Mouse (Mus musculus): ENCODE results near the gene Pramef12. TPM values are rescaled to one million over a fixed set of nuclear protein-coding genes. Genes with fewer than 3 reads are reported as not detected.
"Not testable (repeated sequence)": the region's sequence is repeated elsewhere in the genome, so short reads cannot be mapped to it uniquely, and the experiment has no call there.

Gene Pramef12
- polyA plus RNA-seq, 1 experiment from 2014 or later = not detected

- no peak for DNase-seq (ENCODE audit: low spot score)
- no peaks in the 10 kb centered on the region for H3K9me3 ChIP-seq
- no peaks in the 10 kb centered on the region for H3K27me3 ChIP-seq (ENCODE audit: insufficient read depth, poor library complexity, severe bottlenecking)
- no peak overlapping the region for H3K4me3 ChIP-seq
- H3K4me1 ChIP-seq (replicated peaks) = peaks cover 7% of the 10 kb centered on the region
- no peaks in the 10 kb centered on the region for H3K36me3 ChIP-seq
- no peak overlapping the region for H3K27ac ChIP-seq
- 79% methylated on average over 4 of the region's 4 CpGs for WGBS
These were observed 5.6 kb downstream of the Pramef12 start for GRCm38 (mm10) chr4:144402712-144403111.

- Histone ChIP-seq H3K9me3 (peaks cover 9% of the 10 kb centered on the region; the same call in 1 of the 2 replicates), H3K4me3 (no peak overlapping the region), H3K36me3 (no peaks in the 10 kb centered on the region), H3K27me3 (ENCODE audit: insufficient read depth, poor library complexity, severe bottlenecking) (no peaks in the 10 kb centered on the region), H3K27ac (no peak overlapping the region), H3K4me1 (replicated peaks) (no peaks in the 10 kb centered on the region)
- 44% methylated on average over 3 of the region's 3 CpGs for WGBS
- DNase-seq (ENCODE audit: low spot score) = no peak
These were observed 11.9 kb downstream of the Pramef12 start for GRCm38 (mm10) chr4:144396316-144396715.

GRCm38 (mm10) chr4:144377911-144378310, 30.4 kb downstream of the Pramef12 start, which contains the start of gene Pramef20:
Pramef20 (minus strand) TSS chr4:144377933.
- WGBS = 46% methylated on average over 2 of the region's 2 CpGs

GRCm38 (mm10) chr4:144357642-144358041, 50.6 kb downstream of the Pramef12 start, which contains the start of gene Gm13119:
Gm13119 (plus strand) TSS chr4:144357942.
- not testable (repeated sequence) for H3K27me3 ChIP-seq (ENCODE audit: insufficient read depth, poor library complexity, severe bottlenecking); H3K4me1 ChIP-seq (replicated peaks); H3K4me3 ChIP-seq; H3K27ac ChIP-seq; H3K36me3 ChIP-seq; DNase-seq (ENCODE audit: low spot score)
- WGBS = 89% methylated on average over 3 of the region's 3 CpGs
- H3K9me3 ChIP-seq = peaks cover 11% of the 10 kb centered on the region

More at GRCm38 (mm10) chr4:144377911-144378310, 30.4 kb downstream of the Pramef12 start, which contains the start of gene Pramef20:
- H3K27me3 ChIP-seq (ENCODE audit: insufficient read depth, poor library complexity, severe bottlenecking) = no peaks in the 10 kb centered on the region
- peaks cover 27% of the 10 kb centered on the region; the same call in 1 of the 2 replicates for H3K9me3 ChIP-seq
- no peak within 1 kb of the TSS for H3K4me3 ChIP-seq
- H3K27ac ChIP-seq = no peak within 1 kb of the TSS
- DNase-seq (ENCODE audit: low spot score) = no peak
- H3K36me3 ChIP-seq = no peaks in the 10 kb centered on the region
- no peaks in the 10 kb centered on the region for H3K4me1 ChIP-seq (replicated peaks)

Other genes starting within 250 kb of the Pramef12 start
- not detected in 2 replicates for gene Oog3, start 245.8 kb downstream of the Pramef12 start, polyA plus RNA-seq (2016; fragmentation: Nextera tagmentation; extraction: Ambion mirVana)
- gene Oog2, start 217.7 kb downstream of the Pramef12 start, polyA plus RNA-seq (2016; fragmentation: Nextera tagmentation; extraction: Ambion mirVana) = not detected in 2 replicates
- not detected in 2 replicates for gene C87977, start 195.1 kb downstream of the Pramef12 start, polyA plus RNA-seq (2016; fragmentation: Nextera tagmentation; extraction: Ambion mirVana)
- gene Pramel5, start 128.0 kb downstream of the Pramef12 start, polyA plus RNA-seq (2016; fragmentation: Nextera tagmentation; extraction: Ambion mirVana) = not detected in 2 replicates
- gene Gm13128, start 78.2 kb downstream of the Pramef12 start, polyA plus RNA-seq (2016; fragmentation: Nextera tagmentation; extraction: Ambion mirVana) = not detected in 2 replicates
- not detected in 2 replicates for gene Gm13119, start 50.5 kb downstream of the Pramef12 start, polyA plus RNA-seq (2016; fragmentation: Nextera tagmentation; extraction: Ambion mirVana)
- not detected in 2 replicates for gene Pramef20, start 30.5 kb downstream of the Pramef12 start, polyA plus RNA-seq (2016; fragmentation: Nextera tagmentation; extraction: Ambion mirVana)
- 0.16 and 0.47 TPM in 2 replicates for gene 1700012P22Rik, start 30.3 kb upstream of the Pramef12 start, polyA plus RNA-seq (2016; fragmentation: Nextera tagmentation; extraction: Ambion mirVana)
- gene Gm9944, start 44.9 kb upstream of the Pramef12 start, polyA plus RNA-seq (2016; fragmentation: Nextera tagmentation; extraction: Ambion mirVana) = not detected in 2 replicates
- gene Aadacl3, start 55.3 kb upstream of the Pramef12 start, polyA plus RNA-seq (2016; fragmentation: Nextera tagmentation; extraction: Ambion mirVana) = not detected in 2 replicates
- gene 9430007A20Rik, start 111.4 kb upstream of the Pramef12 start, polyA plus RNA-seq (2016; fragmentation: Nextera tagmentation; extraction: Ambion mirVana) = not detected in 2 replicates
- not detected in 2 replicates for gene Gm13124, start 156.7 kb upstream of the Pramef12 start, polyA plus RNA-seq (2016; fragmentation: Nextera tagmentation; extraction: Ambion mirVana)
- not detected in 2 replicates for gene Aadacl4, start 205.2 kb upstream of the Pramef12 start, polyA plus RNA-seq (2016; fragmentation: Nextera tagmentation; extraction: Ambion mirVana)

All from hindbrain, embryonic 10.5 days (tissue).